Mouse (Mus musculus) lung, embryonic 15.5 days (tissue): ENCODE measurements around the gene Anks1. TPM values are rescaled to one million over a fixed set of nuclear protein-coding genes. Genes with fewer than 3 reads are reported as not detected.

Experiments used
- ATAC-seq: fragments of 200-750 bp; cut with Nextera tagmentation; 2 replicates; pipeline ENCODE4 v1.8.0; 2017; ENCODE audit warnings: moderate number of reproducible peaks, borderline replicate concordance; ENCODE audit not compliant: low FRiP score, low TSS enrichment; ENCODE audit errors: extremely low read depth
- H3K27ac ChIP-seq: fragments of 300-500 bp; sonication (generic); 2 replicates; pipeline ENCODE4 v1.5.1; 2015; ENCODE audit warnings: moderate library complexity, mild to moderate bottlenecking, inconsistent platforms
- H3K27me3 ChIP-seq: fragments of 300-500 bp; sonication (generic); 2 replicates; pipeline ENCODE4 v1.6.1; 2015; ENCODE audit warnings: inconsistent platforms
- H3K36me3 ChIP-seq: fragments of 300-500 bp; sonication (generic); 2 replicates; pipeline ENCODE4 v1.6.1; 2015; ENCODE audit warnings: inconsistent platforms
- H3K4me1 ChIP-seq: fragments of 300-500 bp; sonication (generic); 2 replicates; pipeline ENCODE4 v1.6.1; 2015; ENCODE audit warnings: inconsistent platforms
- H3K4me2 ChIP-seq: fragments of 300-500 bp; sonication (generic); 2 replicates; pipeline ENCODE4 v1.6.1; 2015; ENCODE audit warnings: inconsistent platforms, mild to moderate bottlenecking, moderate library complexity
- H3K4me3 ChIP-seq: fragments of 300-500 bp; sonication (generic); 2 replicates; pipeline ENCODE4 v1.5.1; 2015; ENCODE audit warnings: mild to moderate bottlenecking, inconsistent platforms
- H3K9ac ChIP-seq: fragments of 300-500 bp; sonication (generic); 2 replicates; pipeline ENCODE4 v1.6.1; 2015; ENCODE audit warnings: inconsistent platforms
- H3K9me3 ChIP-seq: fragments of 300-500 bp; sonication (generic); 2 replicates; pipeline ENCODE4 v1.6.1; 2016; ENCODE audit warnings: inconsistent platforms
- WGBS: fragments of 180-500 bp; shearing (Covaris S2); methylation state at CpG from one replicate; pipeline ENCODE4 v1.1.7; 2015; 5-methylcytosine and 5-hydroxymethylcytosine counted together
- polyA plus RNA-seq: library from polyadenylated mRNA; unstranded; fragments of >200 nt; fragmentation: Nextera tagmentation; extraction: Ambion mirVana; gene quantifications from 2 replicates; pipeline ENCODE4 v1.2.1, GENCODE M21; 2015

Gene Anks1
- polyA plus RNA-seq, 1 experiment from 2014 or later: 19.3 TPM

- Histone ChIP-seq H3K4me1 (0 out of 2 replicates have a peak, but pooled peaks cover 3% of the 10 kb centered on the region), H3K4me2 (no peak overlapping the region), H3K36me3 (no peaks in the 10 kb centered on the region), H3K27ac (no peak overlapping the region), H3K9ac (no peak overlapping the region), H3K4me3 (no peak overlapping the region), H3K27me3 (no peaks in the 10 kb centered on the region), H3K9me3 (no peaks in the 10 kb centered on the region)
- 77% methylated on average over 13 of the region's 13 CpGs for WGBS
- no peak for ATAC-seq
These were observed 161.2 kb downstream of the Anks1 start for GRCm38 (mm10) chr17:28070256-28070655.

GRCm38 (mm10) chr17:28072730-28073129, 163.6 kb downstream of the Anks1 start:
- Histone ChIP-seq H3K36me3 (no peaks in the 10 kb centered on the region), H3K4me3 (no peak overlapping the region), H3K4me2 (no peak overlapping the region), H3K27ac (no peak overlapping the region), H3K9me3 (no peaks in the 10 kb centered on the region), H3K27me3 (no peaks in the 10 kb centered on the region), H3K4me1 (0 out of 2 replicates have a peak, but pooled peaks cover 3% of the 10 kb centered on the region), H3K9ac (no peak overlapping the region)
- ATAC-seq: no peak
- 50% methylated on average over 2 of the region's 2 CpGs for WGBS

- 0 out of 2 replicates have a peak, but pooled peaks cover 3% of the 10 kb centered on the region for H3K4me1 ChIP-seq
- no peak overlapping the region for H3K9ac ChIP-seq
- no peaks in the 10 kb centered on the region for H3K9me3 ChIP-seq
- H3K36me3 ChIP-seq: no peaks in the 10 kb centered on the region
- H3K4me3 ChIP-seq: no peak overlapping the region
- no peak overlapping the region for H3K27ac ChIP-seq
- no peak overlapping the region for H3K4me2 ChIP-seq
- no peak for ATAC-seq
- no peaks in the 10 kb centered on the region for H3K27me3 ChIP-seq
- WGBS: 66% methylated on average over 7 of the region's 7 CpGs
These were observed 165.4 kb downstream of the Anks1 start for GRCm38 (mm10) chr17:28074486-28074885.

- Histone ChIP-seq H3K36me3 (no peaks in the 10 kb centered on the region), H3K27ac (no peak overlapping the region), H3K27me3 (0 out of 2 replicates have a peak, but pooled peaks cover 3% of the 10 kb centered on the region), H3K9me3 (no peaks in the 10 kb centered on the region), H3K4me1 (peaks cover 18% of the 10 kb centered on the region), H3K4me3 (no peak overlapping the region), H3K9ac (no peak overlapping the region), H3K4me2 (no peak overlapping the region)
- no peak for ATAC-seq
- 73% methylated on average over 9 of the region's 9 CpGs for WGBS
These were observed 168.9 kb downstream of the Anks1 start for GRCm38 (mm10) chr17:28078028-28078427.

- H3K27ac ChIP-seq: peak overlapping the region; percentile 29; the same call in 1 of the 2 replicates
- peak overlapping the region; percentile 68 for H3K4me3 ChIP-seq
- H3K9me3 ChIP-seq: no peaks in the 10 kb centered on the region
- under 1% methylated on average over 25 of the region's 25 CpGs for WGBS
- H3K4me1 ChIP-seq: peaks cover 24% of the 10 kb centered on the region
- H3K4me2 ChIP-seq: peak overlapping the region; percentile 100
- peaks cover 5% of the 10 kb centered on the region; the same call in 1 of the 2 replicates for H3K27me3 ChIP-seq
- ATAC-seq: peak; percentile 33
- no peaks in the 10 kb centered on the region for H3K36me3 ChIP-seq
- peak overlapping the region; percentile 63 for H3K9ac ChIP-seq
These were observed 170.5 kb downstream of the Anks1 start for GRCm38 (mm10) chr17:28079618-28080017.

GRCm38 (mm10) chr17:28080045-28080816, 171.1 kb downstream of the Anks1 start, which contains the start of gene Tcp11:
TSS of gene Tcp11 (minus strand) at chr17:28080639.
- Histone ChIP-seq H3K4me3 (peak within 1 kb of the TSS; percentile 68), H3K27me3 (peaks cover 5% of the 10 kb centered on the region; the same call in 1 of the 2 replicates), H3K9ac (peak within 1 kb of the TSS; percentile 63), H3K4me2 (peak within 1 kb of the TSS; percentile 100), H3K4me1 (peaks cover 29% of the 10 kb centered on the region), H3K27ac (peak within 1 kb of the TSS; percentile 29; the same call in 1 of the 2 replicates), H3K9me3 (no peaks in the 10 kb centered on the region), H3K36me3 (no peaks in the 10 kb centered on the region)
- peak; percentile 80 for ATAC-seq
- under 1% methylated on average over 52 of the region's 57 CpGs for WGBS

- H3K4me2 ChIP-seq: peak overlapping the region; percentile 100
- no peak overlapping the region for H3K9ac ChIP-seq
- no peaks in the 10 kb centered on the region for H3K9me3 ChIP-seq
- peaks cover 32% of the 10 kb centered on the region for H3K4me1 ChIP-seq
- WGBS: 15% methylated on average over 9 of the region's 9 CpGs
- ATAC-seq: no peak; the same call in 1 of the 2 replicates
- no peak overlapping the region for H3K27ac ChIP-seq
- H3K36me3 ChIP-seq: no peaks in the 10 kb centered on the region
- peaks cover 5% of the 10 kb centered on the region; the same call in 1 of the 2 replicates for H3K27me3 ChIP-seq
- H3K4me3 ChIP-seq: peak overlapping the region; percentile 68
These were observed 171.7 kb downstream of the Anks1 start for GRCm38 (mm10) chr17:28080817-28081165.

- Histone ChIP-seq H3K27me3 (peaks cover 5% of the 10 kb centered on the region; the same call in 1 of the 2 replicates), H3K4me2 (no peak overlapping the region), H3K27ac (no peak overlapping the region), H3K4me1 (peaks cover 32% of the 10 kb centered on the region), H3K4me3 (no peak overlapping the region), H3K9ac (no peak overlapping the region), H3K36me3 (no peaks in the 10 kb centered on the region), H3K9me3 (no peaks in the 10 kb centered on the region)
- WGBS: 62% methylated on average over 9 of the region's 9 CpGs
- no peak for ATAC-seq
These were observed 172.3 kb downstream of the Anks1 start for GRCm38 (mm10) chr17:28081385-28081784.

GRCm38 (mm10) chr17:28081856-28082255, 172.8 kb downstream of the Anks1 start:
- Histone ChIP-seq H3K4me3 (no peak overlapping the region), H3K9me3 (no peaks in the 10 kb centered on the region), H3K27ac (no peak overlapping the region), H3K9ac (no peak overlapping the region), H3K36me3 (no peaks in the 10 kb centered on the region), H3K27me3 (peaks cover 5% of the 10 kb centered on the region; the same call in 1 of the 2 replicates), H3K4me1 (peaks cover 32% of the 10 kb centered on the region), H3K4me2 (no peak overlapping the region)
- WGBS: 84% methylated on average over 7 of the region's 7 CpGs
- no peak for ATAC-seq

- 41% methylated on average over 13 of the region's 13 CpGs for WGBS
- H3K27me3 ChIP-seq: peaks cover 5% of the 10 kb centered on the region; the same call in 1 of the 2 replicates
- no peak overlapping the region for H3K4me3 ChIP-seq
- H3K9me3 ChIP-seq: no peaks in the 10 kb centered on the region
- H3K9ac ChIP-seq: no peak overlapping the region
- H3K27ac ChIP-seq: no peak overlapping the region
- H3K36me3 ChIP-seq: no peaks in the 10 kb centered on the region
- H3K4me2 ChIP-seq: no peak overlapping the region
- peaks cover 32% of the 10 kb centered on the region for H3K4me1 ChIP-seq
- ATAC-seq: no peak
These were observed 173.8 kb downstream of the Anks1 start for GRCm38 (mm10) chr17:28082863-28083262.

GRCm38 (mm10) chr17:28084395-28084905, 175.3 kb downstream of the Anks1 start:
- no peaks in the 10 kb centered on the region for H3K36me3 ChIP-seq
- H3K4me1 ChIP-seq: peaks cover 32% of the 10 kb centered on the region
- no peak overlapping the region for H3K4me3 ChIP-seq
- no peaks in the 10 kb centered on the region for H3K9me3 ChIP-seq
- ATAC-seq: no peak
- no peak overlapping the region for H3K9ac ChIP-seq
- peak overlapping the region; percentile 42 for H3K4me2 ChIP-seq
- H3K27me3 ChIP-seq: peaks cover 5% of the 10 kb centered on the region; the same call in 1 of the 2 replicates
- H3K27ac ChIP-seq: no peak overlapping the region
- WGBS: 15% methylated on average over 22 of the region's 22 CpGs

- peak overlapping the region; percentile 39; the same call in 1 of the 2 replicates for H3K27ac ChIP-seq
- peak; percentile 63; the same call in 1 of the 2 replicates for ATAC-seq
- peaks cover 29% of the 10 kb centered on the region for H3K4me1 ChIP-seq
- H3K4me2 ChIP-seq: peak overlapping the region; percentile 42
- peaks cover 5% of the 10 kb centered on the region; the same call in 1 of the 2 replicates for H3K27me3 ChIP-seq
- H3K9me3 ChIP-seq: no peaks in the 10 kb centered on the region
- no peaks in the 10 kb centered on the region for H3K36me3 ChIP-seq
- WGBS: under 1% methylated on average over 16 of the region's 16 CpGs
- no peak overlapping the region for H3K9ac ChIP-seq
- no peak overlapping the region for H3K4me3 ChIP-seq
These were observed 175.9 kb downstream of the Anks1 start for GRCm38 (mm10) chr17:28084964-28085363.
